Mouse (Mus musculus) ovary, postnatal 10 days (tissue): ENCODE results near the gene Frmd4a.

Experiments
- DNase-seq: peaks from one replicate; pipeline ENCODE4 v3.0.0; 2022; ENCODE audit warnings: low spot score

Frmd4a gene

GRCm38 (mm10) chr2:4394641-4395040 is 377.1 kb downstream of the Frmd4a start:
- no peak for DNase-seq

- DNase-seq = no peak
These were observed 382.2 kb downstream of the Frmd4a start for GRCm38 (mm10) chr2:4399721-4400120.

GRCm38 (mm10) chr2:4400771-4401596 is 383.5 kb downstream of the Frmd4a start:
- DNase-seq = peak; percentile 33

GRCm38 (mm10) chr2:4401597-4402581 is 384.4 kb downstream of the Frmd4a start:
- DNase-seq = peak; percentile 18

- DNase-seq = no peak
These were observed 389.5 kb downstream of the Frmd4a start for GRCm38 (mm10) chr2:4406977-4407376.

- no peak for DNase-seq
These were observed 392.4 kb downstream of the Frmd4a start for GRCm38 (mm10) chr2:4409810-4410433.

- DNase-seq = no peak
These were observed 395.5 kb downstream of the Frmd4a start for GRCm38 (mm10) chr2:4412870-4413595.

GRCm38 (mm10) chr2:4413596-4414335 is 396.2 kb downstream of the Frmd4a start:
- DNase-seq = no peak

- DNase-seq = no peak
These were observed 403.3 kb downstream of the Frmd4a start for GRCm38 (mm10) chr2:4420679-4421312.

- DNase-seq = no peak
These were observed 404.2 kb downstream of the Frmd4a start for GRCm38 (mm10) chr2:4421757-4422156.

- DNase-seq = no peak
These were observed 406.4 kb downstream of the Frmd4a start for GRCm38 (mm10) chr2:4423896-4424295.

- DNase-seq = no peak
These were observed 410.9 kb downstream of the Frmd4a start for GRCm38 (mm10) chr2:4428407-4428855.

- DNase-seq = no peak
These were observed 415.6 kb downstream of the Frmd4a start for GRCm38 (mm10) chr2:4433119-4433518.

- no peak for DNase-seq
These were observed 417.5 kb downstream of the Frmd4a start for GRCm38 (mm10) chr2:4435051-4435450.

GRCm38 (mm10) chr2:4436361-4437231 is 419.1 kb downstream of the Frmd4a start:
- no peak for DNase-seq

- no peak for DNase-seq
These were observed 421.2 kb downstream of the Frmd4a start for GRCm38 (mm10) chr2:4438739-4439138.

- no peak for DNase-seq
These were observed 422.4 kb downstream of the Frmd4a start for GRCm38 (mm10) chr2:4439909-4440308.

- DNase-seq = no peak
These were observed 424.3 kb downstream of the Frmd4a start for GRCm38 (mm10) chr2:4441840-4442239.

GRCm38 (mm10) chr2:4444740-4445139 is 427.2 kb downstream of the Frmd4a start:
- DNase-seq = no peak
